Mouse (Mus musculus) forebrain, embryonic 10.5 days (tissue): Measurements from ENCODE around the gene Lin7a. TPM values are rescaled to one million over a fixed set of nuclear protein-coding genes. Genes with fewer than 3 reads are reported as not detected.

ENCODE experiments used
- DNase-seq: peaks from one replicate; pipeline ENCODE4 v3.0.0-alpha.2; 2017; ENCODE audit warnings: low spot score; ENCODE audit errors: extremely low spot score
- H3K27ac ChIP-seq: fragments of 300-500 bp; sonication (generic); 2 replicates; pipeline ENCODE4 v1.5.1; 2016; ENCODE audit warnings: mild to moderate bottlenecking
- H3K27me3 ChIP-seq: fragments of 300-500 bp; sonication (generic); 2 replicates; pipeline ENCODE4 v1.6.1; 2016; ENCODE audit warnings: mild to moderate bottlenecking; ENCODE audit not compliant: poor library complexity, severe bottlenecking
- H3K36me3 ChIP-seq: fragments of 300-500 bp; sonication (generic); replicated peaks from 2 replicates; pipeline ENCODE4 v1.6.1; 2016; ENCODE audit warnings: mild to moderate bottlenecking, moderate library complexity
- H3K4me1 ChIP-seq: fragments of 300-500 bp; sonication (generic); 2 replicates; pipeline ENCODE4 v1.6.1; 2016
- H3K4me3 ChIP-seq: fragments of 300-500 bp; sonication (generic); 2 replicates; pipeline ENCODE4 v1.5.1; 2016; ENCODE audit warnings: mild to moderate bottlenecking, moderate library complexity
- H3K9me3 ChIP-seq: fragments of 300-500 bp; sonication (generic); 2 replicates; pipeline ENCODE4 v1.6.1; 2016; ENCODE audit warnings: mild to moderate bottlenecking, moderate library complexity
- WGBS: fragments of 180-500 bp; shearing (Covaris S2); methylation state at CpG from one replicate; pipeline ENCODE4 v1.1.7; 2016; 5-methylcytosine and 5-hydroxymethylcytosine counted together
- polyA plus RNA-seq: library from polyadenylated mRNA; unstranded; fragments of >200 nt; fragmentation: Nextera tagmentation; extraction: Ambion mirVana; gene quantifications from 2 replicates; pipeline ENCODE4 v1.2.1, GENCODE M21; 2016

The Lin7a gene
- polyA plus RNA-seq, 1 experiment from 2014 or later: 1.4 TPM

GRCm38 (mm10) chr10:107230851-107231130 is 40.7 kb upstream of the Lin7a start:
- Histone ChIP-seq H3K4me1 (no peaks in the 10 kb centered on the region), H3K9me3 (no peaks in the 10 kb centered on the region), H3K36me3 (no peaks in the 10 kb centered on the region), H3K27me3 (no peaks in the 10 kb centered on the region), H3K4me3 (no peak overlapping the region), H3K27ac (no peak overlapping the region)
- 94% methylated on average over 1 of the region's 1 CpGs for WGBS
- no peak for DNase-seq

GRCm38 (mm10) chr10:107231421-107232010 is 40.0 kb upstream of the Lin7a start:
- 90% methylated on average over 4 of the region's 4 CpGs for WGBS
- no peak for DNase-seq
- H3K4me3 ChIP-seq: no peak overlapping the region
- no peaks in the 10 kb centered on the region for H3K9me3 ChIP-seq
- H3K36me3 ChIP-seq: no peaks in the 10 kb centered on the region
- no peaks in the 10 kb centered on the region for H3K4me1 ChIP-seq
- H3K27me3 ChIP-seq: no peaks in the 10 kb centered on the region
- H3K27ac ChIP-seq: no peak overlapping the region

- DNase-seq: no peak
- no peak overlapping the region for H3K27ac ChIP-seq
- no peak overlapping the region for H3K4me3 ChIP-seq
- H3K36me3 ChIP-seq: no peaks in the 10 kb centered on the region
- no peaks in the 10 kb centered on the region for H3K27me3 ChIP-seq
- 82% methylated on average over 2 of the region's 2 CpGs for WGBS
- H3K4me1 ChIP-seq: no peaks in the 10 kb centered on the region
- H3K9me3 ChIP-seq: no peaks in the 10 kb centered on the region
Measured at GRCm38 (mm10) chr10:107232491-107233110, 38.9 kb upstream of the Lin7a start.

- H3K27ac ChIP-seq: no peak overlapping the region
- no peaks in the 10 kb centered on the region for H3K9me3 ChIP-seq
- no peaks in the 10 kb centered on the region for H3K27me3 ChIP-seq
- DNase-seq: no peak
- no peaks in the 10 kb centered on the region for H3K36me3 ChIP-seq
- no peaks in the 10 kb centered on the region for H3K4me1 ChIP-seq
- WGBS: 86% methylated on average over 2 of the region's 2 CpGs
- H3K4me3 ChIP-seq: no peak overlapping the region
Measured at GRCm38 (mm10) chr10:107233221-107233620, 38.3 kb upstream of the Lin7a start.

GRCm38 (mm10) chr10:107233825-107234224 is 37.7 kb upstream of the Lin7a start:
- 90% methylated on average over 4 of the region's 4 CpGs for WGBS
- H3K36me3 ChIP-seq: no peaks in the 10 kb centered on the region

GRCm38 (mm10) chr10:107234421-107235400 is 36.8 kb upstream of the Lin7a start:
- H3K9me3 ChIP-seq: no peaks in the 10 kb centered on the region

More at GRCm38 (mm10) chr10:107233825-107234224, 37.7 kb upstream of the Lin7a start:
- no peak for DNase-seq
- Histone ChIP-seq H3K27me3 (no peaks in the 10 kb centered on the region), H3K9me3 (no peaks in the 10 kb centered on the region), H3K27ac (no peak overlapping the region), H3K4me3 (no peak overlapping the region), H3K4me1 (no peaks in the 10 kb centered on the region)

GRCm38 (mm10) chr10:107235496-107235895 is 36.0 kb upstream of the Lin7a start:
- H3K9me3 ChIP-seq: no peaks in the 10 kb centered on the region
- no peak overlapping the region for H3K4me3 ChIP-seq
- H3K27me3 ChIP-seq: no peaks in the 10 kb centered on the region
- 84% methylated on average over 3 of the region's 3 CpGs for WGBS
- no peak for DNase-seq
- no peaks in the 10 kb centered on the region for H3K36me3 ChIP-seq
- H3K4me1 ChIP-seq: no peaks in the 10 kb centered on the region
- no peak overlapping the region for H3K27ac ChIP-seq

More at GRCm38 (mm10) chr10:107234421-107235400, 36.8 kb upstream of the Lin7a start:
- Histone ChIP-seq H3K4me3 (no peak overlapping the region), H3K27ac (no peak overlapping the region), H3K36me3 (no peaks in the 10 kb centered on the region), H3K27me3 (no peaks in the 10 kb centered on the region), H3K4me1 (no peaks in the 10 kb centered on the region)
- WGBS: 90% methylated on average over 7 of the region's 7 CpGs
- no peak for DNase-seq

GRCm38 (mm10) chr10:107236211-107236610 is 35.3 kb upstream of the Lin7a start:
- Histone ChIP-seq H3K27me3 (no peaks in the 10 kb centered on the region), H3K9me3 (no peaks in the 10 kb centered on the region), H3K4me1 (no peaks in the 10 kb centered on the region), H3K27ac (no peak overlapping the region), H3K4me3 (no peak overlapping the region), H3K36me3 (no peaks in the 10 kb centered on the region)
- 82% methylated on average over 4 of the region's 4 CpGs for WGBS
- no peak for DNase-seq

- Histone ChIP-seq H3K4me3 (no peak overlapping the region), H3K27me3 (no peaks in the 10 kb centered on the region), H3K4me1 (no peaks in the 10 kb centered on the region), H3K9me3 (no peaks in the 10 kb centered on the region), H3K27ac (no peak overlapping the region), H3K36me3 (no peaks in the 10 kb centered on the region)
- no peak for DNase-seq
- WGBS: 85% methylated on average over 2 of the region's 2 CpGs
Measured at GRCm38 (mm10) chr10:107237076-107237475, 34.4 kb upstream of the Lin7a start.

- Histone ChIP-seq H3K36me3 (no peaks in the 10 kb centered on the region), H3K27ac (no peak overlapping the region), H3K4me3 (no peak overlapping the region), H3K9me3 (no peaks in the 10 kb centered on the region), H3K4me1 (no peaks in the 10 kb centered on the region), H3K27me3 (no peaks in the 10 kb centered on the region)
- 95% methylated on average over 1 of the region's 1 CpGs for WGBS
- no peak for DNase-seq
Measured at GRCm38 (mm10) chr10:107237736-107238135, 33.8 kb upstream of the Lin7a start.

GRCm38 (mm10) chr10:107238151-107238860 is 33.2 kb upstream of the Lin7a start:
- H3K9me3 ChIP-seq: no peaks in the 10 kb centered on the region
- no peaks in the 10 kb centered on the region for H3K4me1 ChIP-seq
- no peaks in the 10 kb centered on the region for H3K27me3 ChIP-seq
- no peak overlapping the region for H3K4me3 ChIP-seq
- WGBS: 74% methylated on average over 2 of the region's 2 CpGs
- H3K36me3 ChIP-seq: no peaks in the 10 kb centered on the region
- H3K27ac ChIP-seq: no peak overlapping the region
- DNase-seq: no peak

GRCm38 (mm10) chr10:107238861-107239435 is 32.5 kb upstream of the Lin7a start:
- H3K4me3 ChIP-seq: no peak overlapping the region
- no peaks in the 10 kb centered on the region for H3K27me3 ChIP-seq
- no peaks in the 10 kb centered on the region for H3K36me3 ChIP-seq
- H3K9me3 ChIP-seq: no peaks in the 10 kb centered on the region
- H3K27ac ChIP-seq: no peak overlapping the region
- DNase-seq: no peak
- WGBS: 86% methylated on average over 3 of the region's 3 CpGs
- H3K4me1 ChIP-seq: no peaks in the 10 kb centered on the region
